ENCODE assay signal across 28 mouse cellular contexts in the genomic region with DNA sequence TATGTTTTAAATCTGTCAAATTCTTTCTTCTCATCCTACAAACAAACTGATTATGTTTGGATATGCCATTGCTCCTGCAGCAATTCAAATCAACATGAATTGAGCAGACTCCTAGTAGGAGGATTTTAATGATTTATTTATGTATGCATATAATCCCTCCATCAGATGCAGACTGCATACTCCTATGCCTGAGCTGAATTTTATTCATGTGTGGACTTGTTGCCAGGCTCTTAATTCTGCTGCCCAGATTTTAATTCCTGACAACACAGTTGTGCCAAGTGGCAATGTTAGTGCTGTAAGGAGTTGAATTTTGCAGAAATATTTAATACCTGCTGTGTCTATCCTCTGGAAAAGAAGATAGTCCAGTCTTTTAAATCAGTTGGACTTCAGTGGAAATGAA.
"Had no signal": no experiment of that assay in that cellular context is flagged by ENCODE, and none has a peak within 500 bp of the region (broad histone marks: within the 10 kb centered on the region; RNA-seq: fewer than 3 reads in every experiment).

No protein-coding gene starts in this region.

- H3K4me3 ChIP-seq: heart, adult 2 months; heart, embryonic 13.5 days; heart, embryonic 15.5 days; hindbrain, embryonic 13.5 days; hindbrain, embryonic 15.5 days; kidney, embryonic 15.5 days; limb, embryonic 10.5 days; limb, embryonic 12.5 days; liver, embryonic 13.5 days; liver, embryonic 15.5 days had no signal

- H3K9ac ChIP-seq: heart, embryonic 13.5 days; heart, embryonic 15.5 days; hindbrain, embryonic 13.5 days; hindbrain, embryonic 15.5 days; kidney, embryonic 15.5 days; limb, embryonic 12.5 days; liver, embryonic 13.5 days; liver, embryonic 15.5 days had no signal

- ATAC-seq: hindbrain, postnatal 0 days; intestine, embryonic 16.5 days had no signal

- H3K27me3 ChIP-seq: heart, embryonic 13.5 days; heart, embryonic 15.5 days; hindbrain, embryonic 13.5 days; hindbrain, embryonic 15.5 days; kidney, embryonic 15.5 days; limb, embryonic 12.5 days; liver, embryonic 13.5 days; liver, embryonic 15.5 days had no signal

- DNase-seq: gastrocnemius, postnatal 14 days; gastrocnemius, postnatal 36 days; heart, adult 11 months; heart, adult 2 months; heart, postnatal 14 days; heart, postnatal 36 days; kidney, adult 11 months; kidney, adult 2 months; kidney, adult 9 months; kidney, postnatal 14 days; kidney, postnatal 36 days; layer of hippocampus, adult 9-11 months; layer of hippocampus, postnatal 36 days; liver; liver, embryonic 13.5 days had no signal

- H3K27ac ChIP-seq: heart, adult 2 months; heart, embryonic 13.5 days; heart, embryonic 15.5 days; hindbrain, embryonic 13.5 days; hindbrain, embryonic 15.5 days; hindbrain, postnatal 0 days; kidney, embryonic 15.5 days; kidney, postnatal 0 days; limb, embryonic 10.5 days; limb, embryonic 12.5 days; liver, embryonic 13.5 days; liver, embryonic 15.5 days had no signal

- H3K4me2 ChIP-seq: heart, embryonic 11.5 days; heart, embryonic 13.5 days; heart, embryonic 15.5 days; hindbrain, embryonic 13.5 days; hindbrain, embryonic 15.5 days; kidney, embryonic 15.5 days; limb, embryonic 12.5 days; liver, embryonic 11.5 days; liver, embryonic 13.5 days; liver, embryonic 15.5 days had no signal

- H3K9me3 ChIP-seq: heart, embryonic 13.5 days; heart, embryonic 15.5 days; hindbrain, embryonic 13.5 days; hindbrain, embryonic 15.5 days; kidney, embryonic 15.5 days; limb, embryonic 10.5 days; limb, embryonic 12.5 days; liver, embryonic 13.5 days; liver, embryonic 15.5 days had no signal

- H3K36me3 ChIP-seq: heart, embryonic 13.5 days; heart, embryonic 15.5 days; hindbrain, embryonic 13.5 days; hindbrain, embryonic 15.5 days; kidney, embryonic 15.5 days; limb, embryonic 10.5 days; limb, embryonic 12.5 days; liver, embryonic 13.5 days; liver, embryonic 15.5 days had no signal

- H3K4me1 ChIP-seq: heart, embryonic 13.5 days; heart, embryonic 15.5 days; hindbrain, embryonic 13.5 days; hindbrain, embryonic 15.5 days; kidney, embryonic 15.5 days; limb, embryonic 10.5 days; limb, embryonic 12.5 days; liver, embryonic 13.5 days; liver, embryonic 15.5 days had no signal
